Mouse (Mus musculus): ENCODE measurements around the gene Ptn. TPM values are rescaled to one million over a fixed set of nuclear protein-coding genes. Genes with fewer than 3 reads are reported as not detected.

Ptn gene
- total and polyA plus RNA-seq, 2 experiments from 2014 or later, result 51.3 to 141 TPM

GRCm38 (mm10) chr6:36788576-36789191 is 21.3 kb downstream of the Ptn start:
- no peaks in the 10 kb centered on the region for H3K27me3 ChIP-seq (ENCODE audit: control insufficient read depth, insufficient read depth, low read length)
- no peaks in the 10 kb centered on the region for H3K36me3 ChIP-seq (replicated peaks; ENCODE audit: control insufficient read depth, insufficient read depth, low read length)
- ATAC-seq (ENCODE audit: insufficient read depth, low read depth) (0 out of 2 replicates have a peak, but pooled peaks have one; percentile 49), DNase-seq (ENCODE audit: low spot score) (no peak)
- no peak overlapping the region for H3K4me2 ChIP-seq (ENCODE audit: low read depth, low read length)
- TF ChIP-seq CTCF (IDR thresholded peaks at IDR 0.05; ENCODE audit: low read depth) (no peak), EP300 (IDR thresholded peaks at IDR 0.05; ENCODE audit: low read depth) (no peak)
- H3K9me3 ChIP-seq (replicated peaks; ENCODE audit: control insufficient read depth, low read length), result no peaks in the 10 kb centered on the region
- no peak overlapping the region for H3K9ac ChIP-seq (replicated peaks; ENCODE audit: low read depth, low read length)
- peaks cover 14% of the 10 kb centered on the region; the same call in 1 of the 2 replicates for H3K4me1 ChIP-seq (ENCODE audit: control insufficient read depth, insufficient read depth)
- 37% methylated on average over 12 of the region's 12 CpGs for WGBS
- no peak overlapping the region for H3K4me3 ChIP-seq (ENCODE audit: low read depth, low read length)
- peak overlapping the region; percentile 26; the same call in 1 of the 2 replicates for H3K27ac ChIP-seq (ENCODE audit: low read depth)

DNA sequence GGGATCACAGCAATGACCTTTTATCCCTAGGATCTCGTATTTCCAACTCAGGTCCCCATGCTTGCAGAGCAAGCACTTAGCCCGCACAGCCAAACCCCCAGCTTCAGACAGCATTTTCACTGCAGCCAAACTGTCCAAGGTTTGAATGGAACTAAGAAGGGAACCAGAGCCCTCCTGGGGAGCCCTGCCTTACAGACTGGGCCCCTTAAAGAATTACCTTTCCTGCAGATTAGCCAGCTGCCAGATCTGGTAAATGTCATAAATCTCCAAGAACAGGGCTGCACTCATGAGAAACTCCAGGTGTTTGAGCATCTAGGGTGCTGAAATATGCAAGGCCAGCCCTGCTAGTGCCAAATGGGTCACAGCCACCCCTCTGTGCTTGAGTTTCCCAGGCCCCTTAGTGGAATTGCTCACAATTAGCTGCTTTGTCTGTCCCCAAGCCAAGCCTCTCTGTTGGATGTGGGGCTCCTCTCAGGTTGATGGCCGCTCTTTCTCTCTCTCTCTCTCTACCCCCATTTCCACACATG is 25.3 kb downstream of the Ptn start:
- no peak for ATAC-seq (ENCODE audit: insufficient read depth, low read depth)
- TF ChIP-seq EP300 (IDR thresholded peaks at IDR 0.05; ENCODE audit: low read depth), result no peak
- TF ChIP-seq CTCF (IDR thresholded peaks at IDR 0.05; ENCODE audit: low read depth), result no peak
- Histone ChIP-seq H3K9me3 (replicated peaks; ENCODE audit: control insufficient read depth, low read length) (no peaks in the 10 kb centered on the region), H3K4me2 (ENCODE audit: low read depth, low read length) (no peak overlapping the region), H3K27ac (ENCODE audit: low read depth) (no peak overlapping the region), H3K36me3 (replicated peaks; ENCODE audit: control insufficient read depth, insufficient read depth, low read length) (no peaks in the 10 kb centered on the region), H3K9ac (replicated peaks; ENCODE audit: low read depth, low read length) (no peak overlapping the region), H3K27me3 (ENCODE audit: control insufficient read depth, insufficient read depth, low read length) (no peaks in the 10 kb centered on the region), H3K4me1 (ENCODE audit: control insufficient read depth, insufficient read depth) (peaks cover 22% of the 10 kb centered on the region; the same call in 1 of the 2 replicates), H3K4me3 (ENCODE audit: low read depth, low read length) (no peak overlapping the region)
- 50% methylated on average over 3 of the region's 3 CpGs for WGBS
- no peak for DNase-seq (ENCODE audit: low spot score)

DNA sequence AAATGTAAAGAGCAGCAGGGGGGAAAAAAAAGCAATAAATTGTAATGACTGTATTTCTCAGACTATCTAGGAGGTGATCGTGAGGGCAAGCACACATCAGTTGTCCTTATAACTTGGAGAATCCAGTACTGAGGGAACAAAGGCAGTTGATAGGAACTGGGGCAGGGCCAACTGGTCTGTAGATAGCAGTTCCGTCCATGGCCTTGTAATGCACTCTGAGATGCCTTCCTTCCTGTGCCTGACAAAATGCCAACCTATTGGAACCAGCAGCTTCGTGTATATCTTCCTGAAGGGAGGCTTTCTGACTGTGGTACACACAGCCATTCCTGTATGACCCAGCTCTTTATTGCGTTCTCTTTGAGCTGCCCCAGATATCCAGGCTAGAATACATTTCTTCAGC is 27.5 kb downstream of the Ptn start:
- peaks cover 18% of the 10 kb centered on the region for H3K4me1 ChIP-seq (ENCODE audit: control insufficient read depth, insufficient read depth)
- H3K36me3 ChIP-seq (replicated peaks; ENCODE audit: control insufficient read depth, insufficient read depth, low read length), result no peaks in the 10 kb centered on the region
- no peak overlapping the region for H3K4me3 ChIP-seq (ENCODE audit: low read depth, low read length)
- DNase-seq (ENCODE audit: low spot score), result no peak
- no peak overlapping the region for H3K27ac ChIP-seq (ENCODE audit: low read depth)
- no peak overlapping the region for H3K9ac ChIP-seq (replicated peaks; ENCODE audit: low read depth, low read length)
- no peaks in the 10 kb centered on the region for H3K27me3 ChIP-seq (ENCODE audit: control insufficient read depth, insufficient read depth, low read length)
- TF ChIP-seq CTCF (IDR thresholded peaks at IDR 0.05; ENCODE audit: low read depth), result no peak
- no peaks in the 10 kb centered on the region for H3K9me3 ChIP-seq (replicated peaks; ENCODE audit: control insufficient read depth, low read length)
- ATAC-seq (ENCODE audit: insufficient read depth, low read depth), result no peak
- WGBS, result 41% methylated on average over 4 of the region's 4 CpGs
- no peak overlapping the region for H3K4me2 ChIP-seq (ENCODE audit: low read depth, low read length)

DNA sequence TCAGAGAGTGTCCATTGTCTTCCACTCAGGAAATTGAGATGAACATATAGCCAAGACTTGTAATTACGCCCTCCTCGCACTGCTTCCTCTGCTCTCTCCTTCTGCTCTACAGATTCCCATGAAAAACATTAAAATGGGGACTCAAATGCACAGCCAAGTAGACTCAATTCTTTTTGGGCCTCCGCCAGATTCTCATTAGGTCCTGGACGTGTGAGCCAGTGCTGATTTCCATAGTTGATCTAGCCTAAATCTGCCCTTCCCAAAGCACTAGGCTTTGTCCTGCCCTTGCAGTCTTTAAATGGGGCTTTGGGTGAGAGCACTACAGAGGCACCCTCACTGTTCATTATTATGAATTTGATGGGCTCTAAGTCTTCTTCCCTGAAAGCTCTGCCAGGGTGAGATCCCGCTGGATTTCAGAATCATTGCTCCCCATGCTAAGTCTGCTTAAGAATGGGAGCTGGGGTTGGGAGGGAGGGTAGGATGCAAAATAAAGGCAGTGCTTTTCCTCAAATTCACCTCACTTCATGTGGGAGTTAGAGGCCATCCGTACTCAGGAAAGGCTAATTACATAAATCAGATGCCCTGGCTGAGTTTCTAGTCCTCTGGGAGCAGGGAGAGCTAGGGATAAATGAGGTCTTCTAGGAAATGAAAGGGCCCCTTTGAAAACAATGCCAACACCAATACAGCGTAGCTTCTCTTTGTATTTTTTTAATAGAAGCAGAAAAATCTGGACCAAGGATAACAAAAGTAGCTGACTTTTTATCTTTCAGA is 32.3 kb downstream of the Ptn start:
- DNase-seq (ENCODE audit: low spot score), result no peak
- peak overlapping the region; percentile 55 for H3K27ac ChIP-seq (ENCODE audit: low read depth)
- H3K4me2 ChIP-seq (ENCODE audit: low read depth, low read length), result no peak overlapping the region
- no peak; the same call in 1 of the 2 replicates for ATAC-seq (ENCODE audit: insufficient read depth, low read depth)
- H3K9me3 ChIP-seq (replicated peaks; ENCODE audit: control insufficient read depth, low read length), result no peaks in the 10 kb centered on the region
- H3K4me3 ChIP-seq (ENCODE audit: low read depth, low read length), result no peak overlapping the region
- H3K4me1 ChIP-seq (ENCODE audit: control insufficient read depth, insufficient read depth), result peaks cover 16% of the 10 kb centered on the region
- H3K27me3 ChIP-seq (ENCODE audit: control insufficient read depth, insufficient read depth, low read length), result no peaks in the 10 kb centered on the region
- no peak for TF ChIP-seq EP300 (IDR thresholded peaks at IDR 0.05; ENCODE audit: low read depth)
- no peak for TF ChIP-seq CTCF (IDR thresholded peaks at IDR 0.05; ENCODE audit: low read depth)
- H3K9ac ChIP-seq (replicated peaks; ENCODE audit: low read depth, low read length), result no peak overlapping the region
- H3K36me3 ChIP-seq (replicated peaks; ENCODE audit: control insufficient read depth, insufficient read depth, low read length), result no peaks in the 10 kb centered on the region
- WGBS, result 59% methylated on average over 7 of the region's 7 CpGs

DNA sequence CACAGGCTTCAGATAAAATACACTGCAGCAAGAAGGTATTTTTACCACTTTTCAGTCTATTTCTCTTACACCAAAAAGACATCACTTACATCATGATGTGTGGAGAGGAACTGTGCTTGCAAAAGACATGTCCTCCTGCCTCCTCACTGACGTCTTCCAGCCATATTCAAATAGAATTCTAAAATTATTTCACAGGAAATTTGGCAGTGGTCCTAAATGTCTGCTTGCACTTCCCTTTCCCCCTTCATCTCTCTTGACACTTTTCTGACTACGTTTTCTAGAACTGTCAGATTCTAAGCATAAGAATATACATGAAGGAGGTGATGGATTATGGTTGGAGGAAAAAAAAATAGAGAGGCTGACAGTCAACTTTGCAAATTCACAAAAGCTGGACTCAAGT is 33.0 kb downstream of the Ptn start:
- ATAC-seq (ENCODE audit: insufficient read depth, low read depth), result no peak
- H3K27ac ChIP-seq (ENCODE audit: low read depth), result no peak overlapping the region
- WGBS, result 11% methylated on average over 2 of the region's 2 CpGs
- no peak overlapping the region for H3K4me3 ChIP-seq (ENCODE audit: low read depth, low read length)
- H3K9me3 ChIP-seq (replicated peaks; ENCODE audit: control insufficient read depth, low read length), result no peaks in the 10 kb centered on the region
- H3K36me3 ChIP-seq (replicated peaks; ENCODE audit: control insufficient read depth, insufficient read depth, low read length), result no peaks in the 10 kb centered on the region
- TF ChIP-seq CTCF (IDR thresholded peaks at IDR 0.05; ENCODE audit: low read depth), result no peak
- TF ChIP-seq EP300 (IDR thresholded peaks at IDR 0.05; ENCODE audit: low read depth), result no peak
- H3K9ac ChIP-seq (replicated peaks; ENCODE audit: low read depth, low read length), result no peak overlapping the region
- no peak for DNase-seq (ENCODE audit: low spot score)
- H3K27me3 ChIP-seq (ENCODE audit: control insufficient read depth, insufficient read depth, low read length), result no peaks in the 10 kb centered on the region
- peaks cover 11% of the 10 kb centered on the region for H3K4me1 ChIP-seq (ENCODE audit: control insufficient read depth, insufficient read depth)
- no peak overlapping the region for H3K4me2 ChIP-seq (ENCODE audit: low read depth, low read length)
